Mouse (Mus musculus) testis, adult 2 months (tissue): ENCODE results near the gene Olfm3.

Experiments
- CTCF ChIP-seq: fragments of 200-500 bp; IDR thresholded peaks from 2 replicates; pipeline ENCODE4 v1.5.1; 2012; ENCODE audit warnings: low read depth, mild to moderate bottlenecking, inconsistent platforms, low read length, moderate library complexity; ENCODE audit not compliant: control insufficient read depth, insufficient read depth, insufficient replicate concordance
- POLR2A ChIP-seq: fragments of 200-500 bp; IDR thresholded peaks from 2 replicates; pipeline ENCODE4 v1.6.1; 2012; ENCODE audit warnings: low read depth, mild to moderate bottlenecking, inconsistent platforms, low read length, moderate library complexity; ENCODE audit not compliant: control insufficient read depth

- TF ChIP-seq POLR2A (no peak), CTCF (no peak)
Measured at GRCm38 (mm10) chr3:114907537-114907936, 3.7 kb downstream of the Olfm3 start.
